Mouse (Mus musculus): Measurements from ENCODE around the gene Lcn9.

DNA sequence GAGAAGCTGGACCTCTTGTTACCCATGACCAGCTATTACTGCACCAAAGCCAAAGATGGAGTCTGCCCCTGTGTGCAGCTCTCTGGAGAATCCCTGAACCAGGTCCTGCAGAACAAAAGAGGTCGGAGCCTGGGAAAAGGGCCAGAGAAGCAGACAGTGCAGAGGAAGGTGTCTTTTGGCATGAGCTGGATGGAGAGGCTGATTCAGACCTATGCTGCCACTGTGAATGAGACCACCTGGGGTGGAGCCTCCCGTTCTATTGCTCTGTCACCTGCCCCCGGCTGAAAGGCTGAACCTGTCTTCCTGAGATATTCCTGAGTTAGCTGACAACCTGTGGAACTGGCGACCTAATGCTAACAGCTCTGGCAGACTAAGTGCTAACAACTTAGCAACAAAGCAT, 42.0 kb upstream of the Lcn9 start:
- no peak for TF ChIP-seq MAFK (IDR thresholded peaks at IDR 0.05; ENCODE audit: insufficient read depth, low read depth, low read length)
- TF ChIP-seq CHD2 (IDR thresholded peaks at IDR 0.05; ENCODE audit: low read depth, low read length): no peak
- TF ChIP-seq ZC3H11A (IDR thresholded peaks at IDR 0.05; ENCODE audit: borderline replicate concordance, low read depth, low read length): no peak
